Comparison of ENCODE assay signal across 8 mouse cellular contexts in genomic region chr7:138908768-138909276, GRCm38 (mm10). TPM values are rescaled to one million over a fixed set of nuclear protein-coding genes. Genes with fewer than 3 reads are reported as not detected.
DNase-seq lines count a peak whose midpoint lies in the region; ATAC-seq and TF ChIP-seq lines count a peak whose summit lies in the region.

No protein-coding gene starts in this region.

- H3K27ac ChIP-seq in heart, embryonic 10.5 days, result peak overlapping the region; percentile 97
- peak overlapping the region; percentile 52 for H3K27ac ChIP-seq in macrophage

- DNase-seq in heart, embryonic 10.5 days (ENCODE audit: low spot score), result no peak
- DNase-seq in heart, postnatal 10 days, result no peak
- no peak for DNase-seq in G1E (ENCODE audit: low spot score)
- peak; percentile 32 for DNase-seq in forelimb bud, embryonic 11.5 days (ENCODE audit: low read depth, low spot score)
- DNase-seq in spleen, postnatal 10 days (ENCODE audit: low spot score in 2 of 2), result no peak
- DNase-seq in cerebellum, adult 11-12 months, result no peak
- no peak for DNase-seq in gastrocnemius, postnatal 25 days

- no peaks in the 10 kb centered on the region for H3K27me3 ChIP-seq in heart, embryonic 10.5 days (ENCODE audit: insufficient read depth, poor library complexity, severe bottlenecking)
- H3K27me3 ChIP-seq in G1E (ENCODE audit: insufficient read depth, low read length), result no peaks in the 10 kb centered on the region

- peaks cover 42% of the 10 kb centered on the region for H3K4me1 ChIP-seq in heart, embryonic 10.5 days
- H3K4me1 ChIP-seq in G1E (ENCODE audit: insufficient read depth, low read depth, low read length), result peaks cover 55% of the 10 kb centered on the region

- WGBS in heart, embryonic 10.5 days, result 4% methylated on average over 10 of the region's 10 CpGs
- WGBS in macrophage (ENCODE audit: missing documents), result 18% methylated on average over 9 of the region's 10 CpGs

- no peak for TF ChIP-seq CTCF in G1E (IDR thresholded peaks at IDR 0.05; ENCODE audit: low read depth, low read length)

- intact Hi-C loops in heart, postnatal 10 days (cut with DNase I), result loop anchor here (1.0 kb wide), 1 partner anchor 10 kb away; no protein-coding TSS in a partner anchor

- no peak for ATAC-seq in G1E (ENCODE audit: extremely low read depth, insufficient number of reproducible peaks, low FRiP score, poor library complexity, severe bottlenecking)

- H3K9me3 ChIP-seq in heart, embryonic 10.5 days, result no peaks in the 10 kb centered on the region
- H3K9me3 ChIP-seq in G1E (replicated peaks), result no peaks in the 10 kb centered on the region

- H3K79me2 ChIP-seq in macrophage (ENCODE audit: inconsistent target), result peaks cover 48% of the 10 kb centered on the region

- peak overlapping the region; percentile 92 for H3K4me3 ChIP-seq in heart, embryonic 10.5 days
- peak overlapping the region; percentile 99 for H3K4me3 ChIP-seq in G1E (ENCODE audit: low read depth, low read length)
- H3K4me3 ChIP-seq in macrophage (ENCODE audit: inconsistent target), result peak overlapping the region; percentile 69

- H3K36me3 ChIP-seq in heart, embryonic 10.5 days, result 0 out of 2 replicates have a peak, but pooled peaks cover 6% of the 10 kb centered on the region
- H3K36me3 ChIP-seq in G1E (replicated peaks), result peaks cover 33% of the 10 kb centered on the region
- H3K36me3 ChIP-seq in macrophage (ENCODE audit: inconsistent target), result no peaks in the 10 kb centered on the region

RNA-seq across cellular contexts. Expression of gene Bnip3, which starts 0.5 kb away (rescaled TPM):
- polyA plus RNA-seq in heart, embryonic 10.5 days (2016; fragmentation: Nextera tagmentation; extraction: Ambion mirVana), result 273 and 300 TPM in 2 replicates
- 100 to 1,000 TPM in 1 of 2 experiments, 10 to 100 TPM in 1; 91.4 to 123 TPM for total RNA-seq in heart, postnatal 10 days (2021)
- 275 and 332 TPM in 2 replicates for total RNA-seq in G1E (2014; fragmentation: Nextera tagmentation)
- 392 and 430 TPM in 2 replicates for total RNA-seq in G1E (2017)
- polyA plus RNA-seq in G1E (2012), result 128 and 131 TPM in 2 replicates
- total RNA-seq in macrophage (2018; cell fraction: chromatin; rRNA removed), result 10 to 100 TPM in 10 of 26 experiments, 1 to 10 TPM in 13, under 1 TPM in 3; 0.66 to 26.4 (median 7.0) TPM
- 10 to 100 TPM; 14.1 to 24.5 (median 18.8) TPM for total RNA-seq in macrophage (2018; cell fraction: cytosol; rRNA removed)
- 10 to 100 TPM in 6 of 26 experiments, 1 to 10 TPM in 20; 3.0 to 17.6 (median 5.9) TPM for total RNA-seq in macrophage (2018; cell fraction: nucleus; rRNA removed)
- 17.6 to 23.6 TPM (median 18.6 TPM) in 3 replicates for polyA plus RNA-seq in macrophage (2018)
- total RNA-seq in gastrocnemius, postnatal 25 days (2021), result 100 to 1,000 TPM; 152 to 182 TPM

RNA-seq across cellular contexts. Expression of gene Jakmip3, which starts 31.7 kb away (rescaled TPM):
- polyA plus RNA-seq in heart, embryonic 10.5 days (2016; fragmentation: Nextera tagmentation; extraction: Ambion mirVana), result 0.07 and 0.09 TPM in 2 replicates
- total RNA-seq in heart, postnatal 10 days (2021), result under 1 TPM in 1 of 2 experiments, not detected in 1; 0.19 TPM
- not detected in 2 replicates for total RNA-seq in G1E (2014; fragmentation: Nextera tagmentation)
- total RNA-seq in G1E (2017), result 0.11 and 0.12 TPM in 2 replicates
- polyA plus RNA-seq in G1E (2012), result not detected in 2 replicates
- under 1 TPM in 1 of 26 experiments, not detected in 25; 0.22 TPM for total RNA-seq in macrophage (2018; cell fraction: chromatin; rRNA removed)
- total RNA-seq in macrophage (2018; cell fraction: cytosol; rRNA removed), result not detected
- not detected for total RNA-seq in macrophage (2018; cell fraction: nucleus; rRNA removed)
- not detected in 3 replicates for polyA plus RNA-seq in macrophage (2018)
- total RNA-seq in gastrocnemius, postnatal 25 days (2021), result under 1 TPM in 1 of 2 experiments, not detected in 1; 0.15 TPM
